Mouse (Mus musculus) NIH3T3 (cell line): ENCODE data around the gene Pfkfb4.

ENCODE experiments used
- DNase-seq: peaks from one replicate; pipeline ENCODE4 v3.0.0-alpha.2; 2012; ENCODE audit warnings: low read depth

Pfkfb4 gene

DNA sequence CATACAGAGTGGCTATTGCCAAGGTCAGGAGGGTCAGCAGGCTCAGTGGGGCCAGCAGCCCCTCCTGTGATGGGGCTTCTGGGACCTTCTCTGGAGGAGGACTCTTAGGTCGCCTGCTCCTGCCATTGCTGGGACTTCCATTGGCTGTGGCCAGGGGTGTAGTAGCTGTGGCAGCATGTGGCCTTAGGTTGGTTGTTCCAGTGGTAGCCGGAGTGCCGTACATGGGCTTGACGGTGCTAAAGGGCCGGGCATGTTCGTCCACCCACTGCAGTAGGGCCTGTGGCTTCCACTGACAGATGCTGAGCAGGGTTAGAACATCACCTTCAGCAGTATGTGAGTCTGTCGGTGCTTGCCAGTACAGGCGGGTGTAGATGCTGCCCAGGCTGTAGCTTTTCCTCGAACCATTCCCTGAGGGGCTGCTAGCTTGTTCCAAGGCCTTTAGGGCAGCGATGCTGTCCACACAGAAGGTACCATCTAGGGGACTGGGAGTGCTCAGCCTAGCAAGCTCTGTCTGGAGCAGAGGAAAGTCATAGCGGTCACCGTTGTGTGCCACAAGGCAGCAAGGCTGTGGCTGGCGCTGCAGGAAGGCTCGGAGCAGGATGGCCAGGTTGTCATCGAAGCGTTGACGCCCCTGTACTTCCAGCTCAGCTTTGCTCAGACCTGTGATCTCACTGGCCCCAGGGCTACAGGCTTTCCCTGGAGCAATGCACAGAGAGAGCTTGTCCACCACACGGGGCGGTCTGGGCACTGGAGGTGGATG is 66.6 kb downstream of the Pfkfb4 start:
- DNase-seq, result no peak

DNA sequence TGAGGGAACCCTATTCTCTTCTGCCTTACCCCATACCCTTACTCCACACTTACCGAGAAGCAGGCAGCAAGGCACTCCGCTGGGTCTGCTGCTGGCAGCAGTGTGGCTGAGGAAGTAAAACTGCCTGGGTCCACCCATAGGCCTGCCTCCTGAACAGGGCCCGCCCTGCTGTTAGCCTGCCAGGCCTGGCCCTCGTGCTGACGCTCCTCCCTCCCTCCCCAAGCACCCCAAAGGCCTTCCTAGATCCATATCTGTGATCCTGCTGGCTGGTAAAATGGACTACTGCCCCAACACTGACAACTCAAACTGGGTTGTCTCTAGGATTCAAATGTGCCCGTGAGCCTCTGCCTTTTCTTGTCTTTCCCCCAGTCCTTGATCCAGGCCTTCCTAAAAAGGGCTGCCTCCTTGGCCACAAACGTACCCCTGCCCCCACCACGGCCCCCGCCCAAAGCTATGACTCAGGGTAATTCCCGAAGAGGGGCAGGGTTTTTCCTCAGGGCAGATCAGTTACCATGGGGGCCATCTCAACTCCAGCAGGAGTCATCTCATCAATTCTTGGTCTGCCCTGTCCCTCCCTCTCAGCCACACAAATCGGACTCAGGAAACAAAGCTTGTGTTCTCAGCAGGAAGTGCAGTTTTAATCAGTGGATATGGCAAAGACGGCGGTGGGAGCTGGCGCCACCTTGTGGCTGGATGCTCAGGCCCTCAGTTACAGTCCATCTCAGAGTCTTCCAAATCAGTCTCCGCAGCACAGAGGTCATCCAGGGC is 67.7 kb downstream of the Pfkfb4 start, which contains the start of gene Trex1:
Gene Trex1 (minus strand): TSS at position 599 of the 768 bp plus-strand sequence.
- peak; percentile 93 for DNase-seq

DNA sequence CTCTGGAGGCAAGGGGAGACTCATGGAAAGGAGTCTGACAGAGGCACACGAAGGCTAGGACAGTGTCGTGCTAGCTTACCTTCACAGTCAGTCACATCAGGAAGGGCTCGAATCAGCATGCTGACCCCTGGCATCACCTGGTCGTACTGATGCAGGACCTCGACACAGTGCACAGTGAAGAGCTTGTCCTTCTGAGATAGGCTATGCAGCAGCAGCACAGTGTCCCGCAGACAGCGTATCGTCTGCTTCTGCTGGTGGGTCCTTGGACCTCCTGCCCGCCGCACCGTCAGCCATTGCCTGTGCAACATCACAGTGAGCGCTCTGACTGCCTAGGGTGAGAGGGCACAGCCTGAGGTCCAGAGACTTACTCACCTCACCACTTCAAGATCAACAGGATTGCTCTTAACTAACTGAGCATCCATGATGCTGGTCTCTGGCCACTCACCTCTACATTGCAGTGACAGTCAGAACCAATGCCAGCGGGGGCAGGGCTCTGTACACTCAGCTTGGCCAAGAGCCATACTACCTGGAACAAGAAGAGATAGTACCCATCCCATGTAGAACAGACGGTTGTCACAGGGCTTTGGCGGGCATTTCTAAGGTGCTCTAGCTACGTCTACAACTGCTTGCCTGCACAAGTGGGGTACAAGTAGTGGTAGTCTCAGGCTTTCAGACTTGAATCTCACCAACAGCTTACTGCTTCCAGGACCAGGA is 68.8 kb downstream of the Pfkfb4 start:
- DNase-seq, result no peak

DNA sequence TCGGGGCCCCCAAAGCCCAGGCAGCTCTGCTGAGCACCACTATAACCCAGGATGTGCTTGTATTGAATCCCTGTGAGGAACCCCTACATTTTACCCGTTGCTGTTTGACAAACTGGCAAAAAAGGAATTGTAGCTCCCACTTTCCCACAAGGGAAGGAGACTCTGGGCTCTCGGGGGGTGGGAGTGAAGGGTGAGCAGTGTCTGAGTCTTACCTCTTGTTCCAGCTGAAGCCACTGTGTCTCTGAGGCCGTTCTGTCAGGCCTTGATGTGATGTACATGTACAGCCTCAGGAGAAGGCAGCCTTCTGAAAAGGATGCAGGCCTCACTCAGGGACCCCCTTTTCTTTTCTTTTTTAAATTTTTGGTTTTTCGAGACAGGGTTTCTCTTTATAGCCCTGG is 69.3 kb downstream of the Pfkfb4 start:
- no peak for DNase-seq

DNA sequence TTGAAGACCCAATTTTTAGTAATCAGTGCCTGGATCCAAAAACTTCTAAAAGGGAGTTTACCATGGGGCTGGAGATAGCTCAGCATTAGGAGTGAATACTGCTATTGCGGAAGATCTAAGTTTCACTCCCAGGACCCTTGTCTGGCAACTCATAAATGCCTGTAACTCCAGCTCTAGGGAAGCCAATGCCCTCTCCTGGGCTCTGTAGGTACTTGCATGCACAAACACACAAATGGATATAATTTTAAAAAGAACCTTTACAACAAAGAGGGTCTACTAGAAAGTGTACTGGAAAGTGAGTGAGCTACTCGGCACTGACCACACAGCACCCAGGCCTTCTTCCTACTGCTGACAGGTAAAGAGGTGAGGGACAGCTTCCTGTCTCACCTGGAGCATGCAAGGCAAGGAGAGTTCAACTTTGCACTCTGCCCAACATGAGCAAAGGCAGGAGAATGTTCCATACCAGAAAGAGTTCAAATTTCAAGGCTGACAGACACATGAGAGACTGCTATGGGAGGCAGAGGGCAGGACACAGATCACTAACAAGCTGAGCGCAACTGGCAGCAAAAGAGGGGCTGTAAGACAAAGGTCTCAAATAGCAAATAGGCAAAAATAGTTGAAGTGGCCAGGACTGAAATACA is 76.6 kb downstream of the Pfkfb4 start:
- DNase-seq, result peak; percentile 18

DNA sequence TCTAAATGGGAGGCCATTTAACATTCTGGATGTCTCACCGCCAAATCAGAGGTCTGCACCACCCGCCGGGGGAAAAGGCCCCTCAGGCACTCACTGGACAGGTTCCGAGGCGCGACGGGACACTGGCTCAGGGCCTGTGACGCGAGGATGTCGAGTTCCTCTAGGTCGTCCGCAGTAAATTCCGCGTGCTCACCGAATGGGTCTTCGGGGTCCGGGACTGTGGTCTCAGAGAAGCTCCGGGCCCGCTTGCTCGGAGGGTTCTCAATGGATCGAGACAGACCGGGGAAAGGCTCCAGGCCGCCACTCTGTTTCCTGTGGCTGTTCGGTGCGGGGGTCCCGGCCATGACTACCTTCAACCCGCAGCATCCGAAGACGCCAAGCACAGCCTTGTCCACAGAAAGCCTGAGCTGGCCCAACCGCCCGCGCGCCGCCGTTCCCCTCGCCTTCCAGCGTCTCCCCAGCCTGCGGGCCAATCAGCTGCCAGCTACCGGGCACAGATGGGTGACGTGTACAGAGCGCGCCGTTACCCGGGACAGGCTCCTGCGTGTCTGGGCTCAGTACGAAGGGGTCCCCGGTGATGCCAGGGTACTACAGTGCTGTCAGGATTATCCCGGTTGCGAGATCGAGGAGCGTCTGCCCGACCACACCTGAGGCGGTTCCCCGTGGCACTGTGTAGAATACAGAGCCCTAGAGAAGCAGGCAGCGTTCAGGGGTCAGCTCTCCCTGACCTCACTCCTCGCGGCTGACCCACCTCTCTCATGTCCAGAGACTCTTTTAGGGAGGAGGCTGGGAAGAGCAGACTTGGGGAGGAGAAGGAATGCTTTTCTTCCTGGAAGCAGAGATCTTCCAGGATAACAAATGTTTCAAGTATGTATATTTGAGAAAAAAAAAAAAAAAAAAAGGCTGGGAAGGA is 82.3 kb downstream of the Pfkfb4 start, which contains the start of gene Atrip:
Gene Atrip (minus strand): TSS at position 464 of the 913 bp plus-strand sequence.
- DNase-seq, result peak; percentile 91

DNA sequence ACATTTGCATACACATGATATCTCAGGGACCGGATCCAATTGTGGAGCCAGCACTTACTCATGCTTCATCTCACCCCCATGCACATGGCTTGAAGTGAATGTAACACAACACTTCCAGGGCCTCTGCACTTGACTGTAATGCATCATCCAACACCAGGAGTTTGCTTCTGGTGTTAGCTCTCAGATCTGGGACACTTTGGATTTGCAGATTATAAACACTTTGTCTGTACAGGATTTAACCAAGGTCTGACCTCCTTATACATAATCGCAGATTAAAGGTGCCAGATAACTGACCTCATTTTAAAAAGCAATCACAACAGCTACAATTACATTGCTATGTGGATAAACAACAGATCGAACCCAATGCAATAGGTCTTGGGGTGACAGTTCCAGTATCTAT is 88.9 kb downstream of the Pfkfb4 start:
- no peak for DNase-seq

DNA sequence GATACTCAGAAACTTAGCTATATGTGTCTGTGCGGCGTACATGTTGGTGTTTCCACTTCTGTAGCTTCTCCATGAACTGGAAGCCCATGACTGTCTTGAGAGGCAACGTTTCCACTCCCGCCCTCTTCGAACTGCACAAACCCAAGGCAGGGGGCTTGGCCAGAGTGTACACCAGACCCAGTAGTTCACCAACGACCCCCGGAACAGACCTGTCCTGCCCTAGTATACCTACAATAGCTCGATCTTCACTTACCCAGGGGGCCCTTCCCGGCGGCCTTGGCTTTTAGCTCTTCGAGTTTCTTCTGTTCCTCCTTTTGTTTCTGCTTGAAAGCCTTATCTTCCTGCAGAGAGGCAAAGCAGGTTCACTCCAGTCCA is 90.2 kb downstream of the Pfkfb4 start:
- DNase-seq, result no peak
